ENCODE assay signal across 13 mouse cellular contexts in the genomic region with DNA sequence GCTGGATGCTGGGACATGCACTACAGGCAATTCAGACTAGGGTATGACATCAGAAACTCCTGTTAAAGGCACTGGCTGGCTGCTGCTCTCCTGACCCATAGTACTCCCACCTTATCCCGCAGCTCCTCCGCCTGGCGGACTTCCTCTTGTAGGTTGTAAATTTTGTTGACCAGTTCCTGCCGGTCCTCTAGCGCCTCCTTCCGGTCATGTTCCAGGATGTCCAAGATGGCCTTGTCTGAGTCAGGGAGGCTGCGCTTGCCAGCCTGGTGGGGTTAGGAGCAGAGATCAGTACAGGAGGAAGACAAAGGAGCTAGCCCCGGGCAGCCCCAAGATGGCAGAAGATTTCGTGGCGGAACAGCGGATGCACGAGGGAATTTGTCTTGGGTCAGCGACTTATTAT.
DNase-seq lines count a peak whose midpoint lies in the region; ATAC-seq and TF ChIP-seq lines count a peak whose summit lies in the region.
"Had no signal": no experiment of that assay in that cellular context is flagged by ENCODE, and none has a peak within 500 bp of the region (broad histone marks: within the 10 kb centered on the region; RNA-seq: fewer than 3 reads in every experiment).

No protein-coding gene starts in this region.

- no peak for TF ChIP-seq EP300 in heart, postnatal 0 days (IDR thresholded peaks at IDR 0.05; ENCODE audit: low read depth)

- WGBS in heart, postnatal 0 days, result 77% methylated on average over 13 of the region's 13 CpGs
- 81% methylated on average over 13 of the region's 13 CpGs for WGBS in heart, embryonic 11.5 days (ENCODE audit: insufficient replicate concordance)
- 63% methylated on average over 13 of the region's 13 CpGs for WGBS in liver, embryonic 12.5 days (ENCODE audit: insufficient replicate concordance)
- WGBS in forebrain, embryonic 15.5 days, result 89% methylated on average over 13 of the region's 13 CpGs

- H3K27me3 ChIP-seq in heart, postnatal 0 days (ENCODE audit: control insufficient read depth, insufficient read depth, low read length), result no peaks in the 10 kb centered on the region
- H3K27me3 ChIP-seq in heart, embryonic 11.5 days (ENCODE audit: control insufficient read depth, insufficient read depth, low read length), result no peaks in the 10 kb centered on the region
- no peaks in the 10 kb centered on the region for H3K27me3 ChIP-seq in liver, embryonic 12.5 days (replicated peaks)
- no peaks in the 10 kb centered on the region for H3K27me3 ChIP-seq in forebrain, embryonic 15.5 days
- H3K27me3 ChIP-seq: hindbrain, embryonic 12.5 days; Patski had no signal

- H3K4me2 ChIP-seq in heart, postnatal 0 days (ENCODE audit: low read depth, low read length), result no peak overlapping the region
- no peak overlapping the region for H3K4me2 ChIP-seq in heart, embryonic 11.5 days
- H3K4me2 ChIP-seq in liver, embryonic 12.5 days, result no peak overlapping the region
- no peak overlapping the region for H3K4me2 ChIP-seq in forebrain, embryonic 15.5 days (replicated peaks)
- H3K4me2 ChIP-seq: hindbrain, embryonic 12.5 days had no signal

- TF ChIP-seq CTCF in heart, postnatal 0 days (IDR thresholded peaks at IDR 0.05; ENCODE audit: low read depth), result peak; percentile 18; the same call in 1 of the 2 replicates

- H3K27ac ChIP-seq in heart, postnatal 0 days (ENCODE audit: low read depth), result no peak overlapping the region
- no peak overlapping the region for H3K27ac ChIP-seq in heart, embryonic 11.5 days (ENCODE audit: low read depth, low read length)
- no peak overlapping the region for H3K27ac ChIP-seq in liver, embryonic 12.5 days
- H3K27ac ChIP-seq in forebrain, embryonic 15.5 days (replicated peaks), result no peak overlapping the region
- H3K27ac ChIP-seq: hindbrain, embryonic 12.5 days; macrophage had no signal

- H3K4me1 ChIP-seq in heart, postnatal 0 days (ENCODE audit: control insufficient read depth, insufficient read depth), result no peaks in the 10 kb centered on the region
- no peaks in the 10 kb centered on the region for H3K4me1 ChIP-seq in heart, embryonic 11.5 days (ENCODE audit: control insufficient read depth, insufficient read depth, low read length)
- no peaks in the 10 kb centered on the region for H3K4me1 ChIP-seq in liver, embryonic 12.5 days
- H3K4me1 ChIP-seq in forebrain, embryonic 15.5 days, result no peaks in the 10 kb centered on the region
- H3K4me1 ChIP-seq: hindbrain, embryonic 12.5 days had no signal

- DNase-seq in heart, postnatal 0 days (ENCODE audit: low spot score), result no peak
- DNase-seq in liver, result peak; percentile 20
- DNase-seq in lung, adult 18-20 months, result peak; percentile 18 to 25
- DNase-seq in testis, postnatal 10 days (ENCODE audit: low spot score), result peak; percentile 74
- DNase-seq: cerebellum, adult 9-10 months; left cerebral cortex, postnatal 4 days had no signal

- no peaks in the 10 kb centered on the region for H3K36me3 ChIP-seq in heart, postnatal 0 days (replicated peaks; ENCODE audit: control insufficient read depth, insufficient read depth, low read length)
- H3K36me3 ChIP-seq in heart, embryonic 11.5 days (ENCODE audit: control insufficient read depth, insufficient read depth, low read length), result no peaks in the 10 kb centered on the region
- no peaks in the 10 kb centered on the region for H3K36me3 ChIP-seq in liver, embryonic 12.5 days
- H3K36me3 ChIP-seq in forebrain, embryonic 15.5 days, result no peaks in the 10 kb centered on the region
- H3K36me3 ChIP-seq: hindbrain, embryonic 12.5 days had no signal

- no peak for ATAC-seq in heart, postnatal 0 days (ENCODE audit: insufficient read depth, low read depth)
- no peak for ATAC-seq in heart, embryonic 11.5 days (replicated peaks; ENCODE audit: insufficient number of reproducible peaks, low FRiP score, low TSS enrichment)
- no peak for ATAC-seq in liver, embryonic 12.5 days
- no peak for ATAC-seq in forebrain, embryonic 15.5 days (replicated peaks)
- ATAC-seq: CD4-positive, CD25-positive, alpha-beta regulatory T cell, adult 4 months; Patski had no signal

- H3K4me3 ChIP-seq in heart, postnatal 0 days (ENCODE audit: low read depth, low read length), result no peak overlapping the region
- H3K4me3 ChIP-seq in heart, embryonic 11.5 days (ENCODE audit: low read depth, low read length), result no peak overlapping the region
- no peak overlapping the region for H3K4me3 ChIP-seq in liver, embryonic 12.5 days
- H3K4me3 ChIP-seq in forebrain, embryonic 15.5 days, result no peak overlapping the region
- H3K4me3 ChIP-seq: hindbrain, embryonic 12.5 days had no signal

- H3K9me3 ChIP-seq in heart, postnatal 0 days (replicated peaks; ENCODE audit: control insufficient read depth, low read length), result no peaks in the 10 kb centered on the region
- no peaks in the 10 kb centered on the region for H3K9me3 ChIP-seq in heart, embryonic 11.5 days (replicated peaks; ENCODE audit: control insufficient read depth, low read length)
- H3K9me3 ChIP-seq in liver, embryonic 12.5 days (replicated peaks), result no peaks in the 10 kb centered on the region
- H3K9me3 ChIP-seq in forebrain, embryonic 15.5 days, result no peaks in the 10 kb centered on the region
- H3K9me3 ChIP-seq: hindbrain, embryonic 12.5 days had no signal

- H3K9ac ChIP-seq in heart, postnatal 0 days (replicated peaks; ENCODE audit: low read depth, low read length), result no peak overlapping the region
- H3K9ac ChIP-seq in heart, embryonic 11.5 days (ENCODE audit: low read depth, low read length), result no peak overlapping the region
- no peak overlapping the region for H3K9ac ChIP-seq in liver, embryonic 12.5 days
- no peak overlapping the region for H3K9ac ChIP-seq in forebrain, embryonic 15.5 days (replicated peaks)
- H3K9ac ChIP-seq: hindbrain, embryonic 12.5 days had no signal
